Mouse (Mus musculus) right cerebral cortex, postnatal 4 days (tissue): ENCODE measurements around the gene Adgrg3.
A peak's percentile ranks its signal among the peaks of the same experiment; 100 is the strongest.

Experiments used
- DNase-seq: peaks from one replicate; pipeline ENCODE4 v3.0.0-alpha.2; 2022

The Adgrg3 gene

GRCm38 (mm10) chr8:95017451-95017850 is at the start of gene Adgrg3:
Adgrg3 (plus strand) TSS chr8:95017692.
- no peak for DNase-seq

GRCm38 (mm10) chr8:94973270-94973669 is 44.2 kb upstream of the Adgrg3 start:
- no peak for DNase-seq

- DNase-seq = no peak
Observed at GRCm38 (mm10) chr8:94973786-94974185, 43.7 kb upstream of the Adgrg3 start.

- no peak for DNase-seq
Observed at GRCm38 (mm10) chr8:94974467-94975165, 42.9 kb upstream of the Adgrg3 start, which contains the start of gene Adgrg1. Adgrg1 (plus strand) TSS chr8:94974751.

- DNase-seq = no peak
Observed at GRCm38 (mm10) chr8:94976651-94977417, 40.7 kb upstream of the Adgrg3 start.

- DNase-seq = no peak
Observed at GRCm38 (mm10) chr8:94978131-94978530, 39.4 kb upstream of the Adgrg3 start.

GRCm38 (mm10) chr8:94978593-94979319 is 38.7 kb upstream of the Adgrg3 start:
- DNase-seq = no peak

- DNase-seq = no peak
Observed at GRCm38 (mm10) chr8:94980176-94980575, 37.3 kb upstream of the Adgrg3 start.

GRCm38 (mm10) chr8:94980976-94981375 is 36.5 kb upstream of the Adgrg3 start:
- no peak for DNase-seq

GRCm38 (mm10) chr8:94981848-94982247 is 35.6 kb upstream of the Adgrg3 start:
- DNase-seq = peak; percentile 48

GRCm38 (mm10) chr8:94983146-94983545 is 34.3 kb upstream of the Adgrg3 start:
- no peak for DNase-seq

GRCm38 (mm10) chr8:94983881-94984516 is 33.5 kb upstream of the Adgrg3 start:
- peak; percentile 51 for DNase-seq

GRCm38 (mm10) chr8:94985023-94985422 is 32.5 kb upstream of the Adgrg3 start:
- DNase-seq = no peak

GRCm38 (mm10) chr8:94986676-94987075 is 30.8 kb upstream of the Adgrg3 start:
- DNase-seq = peak; percentile 68

GRCm38 (mm10) chr8:94987553-94987952 is 29.9 kb upstream of the Adgrg3 start:
- no peak for DNase-seq

- DNase-seq = no peak
Observed at GRCm38 (mm10) chr8:94988619-94989018, 28.9 kb upstream of the Adgrg3 start.

- DNase-seq = no peak
Observed at GRCm38 (mm10) chr8:94989711-94990110, 27.8 kb upstream of the Adgrg3 start.

- DNase-seq = no peak
Observed at GRCm38 (mm10) chr8:94990598-94991453, 26.7 kb upstream of the Adgrg3 start.

GRCm38 (mm10) chr8:94991454-94991994 is 26.0 kb upstream of the Adgrg3 start:
- no peak for DNase-seq

- DNase-seq = no peak
Observed at GRCm38 (mm10) chr8:94992010-94992409, 25.5 kb upstream of the Adgrg3 start.

- DNase-seq = peak; percentile 69
Observed at GRCm38 (mm10) chr8:94992534-94992933, 25.0 kb upstream of the Adgrg3 start.
